Mouse (Mus musculus): ENCODE measurements around the gene Chd3. TPM values are rescaled to one million over a fixed set of nuclear protein-coding genes. Genes with fewer than 3 reads are reported as not detected.
"Not testable (repeated sequence)": the region's sequence is repeated elsewhere in the genome, so short reads cannot be mapped to it uniquely, and the experiment has no call there.

Gene Chd3
- polyA plus RNA-seq, 1 experiment: 399 TPM

- no peak for DNase-seq (ENCODE audit: extremely low spot score in 1 of 2, low spot score in 1 of 2)
These were observed 37.9 kb upstream of the Chd3 start for GRCm38 (mm10) chr11:69406867-69407723.

GRCm38 (mm10) chr11:69406282-69406681 lies 37.1 kb upstream of the Chd3 start:
- DNase-seq (ENCODE audit: extremely low spot score in 1 of 2, low spot score in 1 of 2): no peak

- DNase-seq (ENCODE audit: extremely low spot score in 1 of 2, low spot score in 1 of 2): no peak
These were observed 36.4 kb upstream of the Chd3 start for GRCm38 (mm10) chr11:69405397-69406200.

GRCm38 (mm10) chr11:69404595-69405396 lies 35.6 kb upstream of the Chd3 start:
- no peak for DNase-seq (ENCODE audit: extremely low spot score in 1 of 2, low spot score in 1 of 2)

GRCm38 (mm10) chr11:69403691-69404594 lies 34.7 kb upstream of the Chd3 start:
- DNase-seq (ENCODE audit: extremely low spot score in 1 of 2, low spot score in 1 of 2): no peak

- no peak for DNase-seq (ENCODE audit: extremely low spot score in 1 of 2, low spot score in 1 of 2)
These were observed 32.8 kb upstream of the Chd3 start for GRCm38 (mm10) chr11:69401987-69402386.

- peak in 1 of 2 experiments; percentile 96 for DNase-seq (ENCODE audit: extremely low spot score in 1 of 2, low spot score in 1 of 2)
These were observed 32.0 kb upstream of the Chd3 start for GRCm38 (mm10) chr11:69401210-69401637.

GRCm38 (mm10) chr11:69400083-69400850 lies 31.1 kb upstream of the Chd3 start:
- DNase-seq (ENCODE audit: extremely low spot score in 1 of 2, low spot score in 1 of 2): no peak

GRCm38 (mm10) chr11:69399201-69400082 lies 30.2 kb upstream of the Chd3 start:
- DNase-seq (ENCODE audit: extremely low spot score in 1 of 2, low spot score in 1 of 2): no peak

- no peak for DNase-seq (ENCODE audit: extremely low spot score in 1 of 2, low spot score in 1 of 2)
These were observed 29.4 kb upstream of the Chd3 start for GRCm38 (mm10) chr11:69398486-69399200.

- DNase-seq (ENCODE audit: extremely low spot score in 1 of 2, low spot score in 1 of 2): no peak
These were observed 28.9 kb upstream of the Chd3 start, which contains the start of gene Tmem88 for GRCm38 (mm10) chr11:69398059-69398458. Tmem88 (minus strand) TSS chr11:69398234.

GRCm38 (mm10) chr11:69397581-69398057 lies 28.4 kb upstream of the Chd3 start:
- DNase-seq (ENCODE audit: extremely low spot score in 1 of 2, low spot score in 1 of 2): peak in 1 of 2 experiments; percentile 30

GRCm38 (mm10) chr11:69396772-69397171 lies 27.6 kb upstream of the Chd3 start:
- DNase-seq (ENCODE audit: extremely low spot score in 1 of 2, low spot score in 1 of 2): peak in 1 of 2 experiments; percentile 36

GRCm38 (mm10) chr11:69395634-69396373 lies 26.6 kb upstream of the Chd3 start:
- DNase-seq (ENCODE audit: extremely low spot score in 1 of 2, low spot score in 1 of 2): peak; percentile 97 to 98

GRCm38 (mm10) chr11:69395235-69395633 lies 26.0 kb upstream of the Chd3 start, which contains the start of the genes Naa38 and Cyb5d1:
Naa38 (plus strand) TSS chr11:69395487.
Cyb5d1 (minus strand) TSS chr11:69395631.
- peak; percentile 86 to 94 for DNase-seq (ENCODE audit: extremely low spot score in 1 of 2, low spot score in 1 of 2)

GRCm38 (mm10) chr11:69394591-69395167 lies 25.5 kb upstream of the Chd3 start:
- not testable (repeated sequence) for DNase-seq (ENCODE audit: extremely low spot score in 1 of 2, low spot score in 1 of 2)

All from frontal cortex, adult 2 months (tissue).